Mouse (Mus musculus): Measurements from ENCODE around the gene Snd1.

DNA sequence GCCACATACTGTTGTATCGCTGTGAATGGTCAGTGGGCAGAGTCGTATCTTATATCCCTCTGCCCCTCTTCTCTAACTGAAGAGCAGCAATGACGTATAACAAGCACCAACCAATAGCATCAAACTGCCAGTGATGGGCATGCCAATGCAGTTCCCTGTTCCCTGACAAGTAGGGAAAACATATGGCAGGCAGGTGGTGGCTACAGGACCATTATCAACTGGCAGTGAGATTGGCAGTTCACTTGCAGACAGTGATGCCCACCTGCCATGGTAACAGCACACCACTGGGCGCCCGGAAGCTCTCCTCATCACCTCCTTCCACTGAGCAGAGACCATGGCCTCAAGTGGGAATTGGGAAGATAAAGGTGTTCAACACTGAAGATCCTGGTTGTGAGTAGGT lies 181.6 kb downstream of the Snd1 start:
- TF ChIP-seq CTCF (IDR thresholded peaks at IDR 0.05; ENCODE audit: control insufficient read depth, insufficient read depth, insufficient read length) = no peak
- TF ChIP-seq MYOD1 (IDR thresholded peaks at IDR 0.05; ENCODE audit: control insufficient read depth, insufficient read length, low read depth) = no peak
- TF ChIP-seq CEBPB (IDR thresholded peaks at IDR 0.05; ENCODE audit: low read depth) = no peak
- no peak for TF ChIP-seq MYOG (IDR thresholded peaks at IDR 0.05; ENCODE audit: control insufficient read depth, extremely low read depth, insufficient read length)

Measured in C2C12 (cell line).